ENCODE assay signal across 26 mouse cellular contexts in the genomic region with DNA sequence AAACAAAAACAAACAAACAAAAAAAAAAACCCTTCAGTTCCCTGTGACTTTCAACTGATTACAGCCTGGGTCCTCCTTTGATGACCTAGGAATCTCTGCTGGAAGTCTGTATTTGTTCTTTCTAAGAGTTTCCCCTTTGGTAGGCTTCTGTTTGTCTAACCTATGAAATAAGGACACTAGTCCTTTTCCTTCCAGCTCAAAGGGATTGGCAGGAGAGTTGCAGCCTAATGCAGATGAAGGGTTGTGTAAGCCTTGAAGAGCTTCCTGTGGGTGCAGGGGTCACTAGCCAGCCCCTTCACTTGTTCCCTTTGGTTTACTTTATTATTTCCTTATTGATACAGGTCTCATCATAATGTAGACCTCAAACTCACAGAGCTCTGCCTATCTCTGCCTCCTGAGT.
"Had no signal": no experiment of that assay in that cellular context is flagged by ENCODE, and none has a peak within 500 bp of the region (broad histone marks: within the 10 kb centered on the region; RNA-seq: fewer than 3 reads in every experiment).

No protein-coding gene starts in this region.

- H3K9me3 ChIP-seq: heart, embryonic 10.5 days; heart, embryonic 13.5 days; heart, embryonic 15.5 days; hindbrain, embryonic 15.5 days; kidney, embryonic 15.5 days; limb, embryonic 12.5 days had no signal

- H3K4me2 ChIP-seq: heart, embryonic 13.5 days; heart, embryonic 15.5 days; hindbrain, embryonic 13.5 days; hindbrain, embryonic 15.5 days; kidney, embryonic 15.5 days; limb, embryonic 12.5 days; liver, embryonic 13.5 days had no signal

- DNase-seq: gastrocnemius, adult 2 months; gastrocnemius, postnatal 10 days; gastrocnemius, postnatal 25 days; heart, adult 18-20 months; heart, postnatal 14 days; heart, postnatal 36 days; kidney, adult 11 months; kidney, adult 2 months; kidney, adult 9 months; kidney, postnatal 14 days; kidney, postnatal 36 days; layer of hippocampus, adult 9-11 months; layer of hippocampus, postnatal 36 days; left cerebral cortex, postnatal 4 days; liver; liver, embryonic 13.5 days had no signal

- H3K4me3 ChIP-seq: gastrocnemius, adult 2 months; heart, embryonic 10.5 days; heart, embryonic 13.5 days; heart, embryonic 15.5 days; hindbrain, embryonic 13.5 days; hindbrain, embryonic 15.5 days; kidney, embryonic 15.5 days; limb, embryonic 12.5 days; liver, embryonic 13.5 days had no signal

- H3K27me3 ChIP-seq: hindbrain, embryonic 15.5 days; limb, embryonic 12.5 days had no signal

- H3K36me3 ChIP-seq: heart, embryonic 10.5 days; heart, embryonic 13.5 days; heart, embryonic 15.5 days; hindbrain, embryonic 13.5 days; hindbrain, embryonic 15.5 days; kidney, embryonic 15.5 days; limb, embryonic 12.5 days; liver, embryonic 13.5 days had no signal

- H3K27ac ChIP-seq: gastrocnemius, adult 2 months; heart, embryonic 13.5 days; heart, embryonic 15.5 days; hindbrain, embryonic 13.5 days; hindbrain, embryonic 15.5 days; hindbrain, postnatal 0 days; kidney, embryonic 15.5 days; kidney, postnatal 0 days; limb, embryonic 12.5 days; liver, embryonic 13.5 days had no signal

- ATAC-seq: hindbrain, postnatal 0 days; intestine, embryonic 16.5 days had no signal

- H3K9ac ChIP-seq: heart, embryonic 13.5 days; heart, embryonic 15.5 days; hindbrain, embryonic 13.5 days; hindbrain, embryonic 15.5 days; kidney, embryonic 15.5 days; limb, embryonic 12.5 days; liver, embryonic 13.5 days had no signal
